Mouse (Mus musculus) retina, adult 2 months (tissue): Measurements from ENCODE around the gene Ankrd39.

Source experiments
- DNase-seq: peaks from one replicate; pipeline ENCODE4 v3.0.0-alpha.2; 2012; ENCODE audit warnings: low read depth, low spot score

The Ankrd39 gene

GRCm38 (mm10) chr1:36530962-36531361 is 16.3 kb downstream of the Ankrd39 start:
- DNase-seq: no peak

- no peak for DNase-seq
Measured at GRCm38 (mm10) chr1:36530485-36530884, 16.8 kb downstream of the Ankrd39 start.

- DNase-seq: no peak
Measured at GRCm38 (mm10) chr1:36529875-36530274, 17.4 kb downstream of the Ankrd39 start.

- DNase-seq: no peak
Measured at GRCm38 (mm10) chr1:36529274-36529673, 18.0 kb downstream of the Ankrd39 start.

DNA sequence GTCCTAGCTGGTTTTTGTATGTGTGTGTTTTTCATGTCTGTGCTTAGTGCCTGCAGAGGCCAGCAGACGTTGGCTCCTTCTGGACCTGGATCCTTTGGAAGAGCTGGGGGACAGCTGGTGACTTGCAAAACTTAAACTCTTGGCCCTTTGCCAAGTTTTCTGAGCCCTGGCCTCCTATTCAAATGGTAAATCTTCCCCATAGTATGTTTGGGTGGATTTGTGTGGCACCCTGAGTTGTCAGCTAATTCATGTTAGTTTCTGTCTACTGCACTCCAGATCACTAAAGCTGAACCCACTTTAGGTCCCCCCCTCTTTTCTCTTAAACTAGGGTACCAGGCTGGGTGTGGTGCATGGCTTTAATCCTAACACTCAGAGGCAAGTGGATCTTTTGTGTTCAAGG is 18.9 kb downstream of the Ankrd39 start:
- DNase-seq: no peak

- no peak for DNase-seq
Measured at GRCm38 (mm10) chr1:36526903-36527302, 20.3 kb downstream of the Ankrd39 start.

DNA sequence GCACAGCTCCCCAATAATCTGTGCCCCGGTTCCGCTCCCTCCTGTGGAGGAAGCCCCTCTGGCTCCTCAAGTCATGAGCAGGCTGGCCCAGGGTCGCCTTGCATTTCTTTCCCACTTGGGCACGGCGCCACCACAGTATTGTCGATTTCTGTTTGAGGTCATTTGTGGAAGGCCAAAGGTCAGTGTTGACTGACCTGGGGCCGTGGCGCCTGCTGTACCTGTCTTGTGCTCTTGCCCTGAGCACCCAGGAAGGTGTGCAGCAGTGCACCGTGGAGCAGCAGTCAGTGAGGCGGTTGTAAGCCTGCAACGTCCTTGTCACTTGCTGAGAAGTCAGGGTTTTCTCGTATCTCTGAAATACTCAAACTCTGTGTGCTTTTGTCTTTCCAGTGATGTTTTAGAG is 21.5 kb downstream of the Ankrd39 start:
- DNase-seq: no peak

DNA sequence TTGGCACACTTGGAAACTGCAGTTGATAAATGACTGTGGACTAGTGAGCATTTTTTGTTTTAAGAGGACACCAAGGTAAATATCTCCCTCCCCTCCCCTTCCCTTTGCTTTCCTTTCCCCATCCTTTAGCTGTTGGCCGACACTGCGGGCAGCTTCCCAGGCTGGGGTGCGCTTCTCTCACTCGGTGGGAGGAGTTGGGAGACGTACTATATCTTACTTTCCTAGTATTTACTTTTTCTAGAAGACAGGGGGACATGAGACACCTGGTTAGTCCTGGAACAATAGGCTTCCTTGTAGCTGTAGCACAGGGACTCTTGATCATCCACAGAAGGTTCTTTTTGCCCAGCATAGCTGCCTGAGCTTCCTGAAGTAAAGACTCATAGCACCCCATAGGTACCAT is 23.2 kb downstream of the Ankrd39 start:
- DNase-seq: no peak

DNA sequence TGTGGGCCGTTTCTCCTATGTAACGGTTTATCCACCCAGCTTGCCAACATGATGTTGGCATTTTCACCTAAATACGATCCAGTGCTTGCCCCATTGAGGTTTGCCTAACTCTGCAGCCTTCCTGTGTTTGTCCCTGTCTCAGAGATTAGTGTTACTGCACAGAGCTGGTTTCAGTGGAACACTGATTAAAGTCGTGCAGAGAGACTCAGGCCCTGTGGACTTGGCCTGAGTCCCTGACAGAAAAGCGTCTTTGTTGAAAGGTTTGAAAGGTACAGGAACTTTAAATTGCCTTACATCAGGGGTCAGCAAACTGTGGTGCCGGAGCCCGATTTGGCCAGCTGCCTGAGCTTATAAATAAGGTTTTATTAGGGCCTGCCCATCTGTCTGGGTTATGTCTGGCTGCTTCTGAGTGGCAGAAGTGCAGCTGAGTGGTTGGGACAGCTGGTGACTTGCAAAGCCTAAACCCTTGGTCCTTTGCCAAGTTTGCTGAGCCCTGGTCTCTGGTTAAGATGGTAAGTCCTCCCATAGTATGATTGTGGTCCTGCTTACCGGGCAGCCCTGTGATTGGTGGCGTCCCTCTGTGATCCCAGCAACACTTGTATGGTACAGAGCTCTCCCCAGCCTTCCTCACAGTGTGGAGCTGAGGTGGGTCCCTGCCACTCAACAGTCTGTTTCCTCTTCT is 23.8 kb downstream of the Ankrd39 start:
- DNase-seq: peak; percentile 52

- no peak for DNase-seq
Measured at GRCm38 (mm10) chr1:36522210-36522609, 25.0 kb downstream of the Ankrd39 start.

DNA sequence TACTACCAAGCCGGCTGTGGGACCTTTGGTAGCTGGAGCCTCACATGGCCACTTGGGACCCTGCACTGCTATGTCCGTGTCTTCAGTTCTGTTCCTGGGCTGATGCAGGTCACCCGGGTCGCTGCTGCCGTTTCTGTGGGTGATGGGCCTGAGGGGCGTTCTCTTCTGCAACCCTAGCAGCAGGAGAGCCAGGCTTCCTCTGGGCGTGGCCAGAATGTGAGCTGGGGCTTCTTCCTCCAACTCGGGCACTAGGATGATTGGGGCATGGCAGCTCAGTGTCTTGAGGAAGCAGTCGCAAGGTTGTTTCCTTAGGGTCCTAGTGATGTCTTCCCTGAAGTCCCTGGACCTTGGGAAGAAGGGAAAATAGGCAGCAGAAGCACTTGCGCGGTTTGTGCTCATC is 27.6 kb downstream of the Ankrd39 start:
- DNase-seq: no peak

DNA sequence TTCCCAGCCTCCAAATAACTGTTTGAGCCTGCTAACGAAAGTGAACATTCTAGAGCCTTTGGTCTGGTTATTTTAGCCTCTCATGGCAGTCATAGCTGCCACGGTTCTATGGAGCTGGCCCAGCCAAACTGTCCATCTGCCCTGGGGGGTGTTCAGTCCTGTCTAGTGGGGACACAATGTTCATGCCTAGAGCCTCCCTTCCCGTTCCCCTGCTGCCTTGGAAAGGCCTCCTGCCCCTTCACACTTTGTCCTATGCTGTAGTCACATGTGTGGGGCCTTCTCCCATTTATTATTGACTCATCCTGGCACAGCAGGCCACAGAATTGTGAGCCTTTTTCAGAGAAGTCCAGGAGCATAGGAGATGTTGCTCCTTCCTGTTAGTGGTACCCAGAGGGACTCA is 29.0 kb downstream of the Ankrd39 start:
- no peak for DNase-seq

DNA sequence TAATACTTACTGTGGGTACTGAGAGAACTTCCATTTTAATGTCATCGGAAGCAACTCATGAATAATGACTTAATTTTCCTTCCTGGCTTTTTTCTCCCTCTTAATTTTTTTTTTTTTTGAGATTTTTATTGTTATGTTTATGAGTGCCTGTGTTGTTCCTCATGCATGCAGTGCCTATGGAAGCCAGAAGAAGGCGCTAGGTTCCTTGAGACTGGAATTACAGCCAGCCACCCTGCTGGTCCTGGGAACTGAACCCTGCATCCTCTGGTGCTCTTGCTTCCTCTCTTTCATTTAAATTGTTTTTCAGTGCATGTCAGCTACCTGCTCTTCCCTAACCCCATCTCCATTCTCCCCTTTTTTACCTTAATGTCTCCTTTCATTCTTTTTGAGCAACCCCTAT is 33.5 kb downstream of the Ankrd39 start:
- DNase-seq: no peak

DNA sequence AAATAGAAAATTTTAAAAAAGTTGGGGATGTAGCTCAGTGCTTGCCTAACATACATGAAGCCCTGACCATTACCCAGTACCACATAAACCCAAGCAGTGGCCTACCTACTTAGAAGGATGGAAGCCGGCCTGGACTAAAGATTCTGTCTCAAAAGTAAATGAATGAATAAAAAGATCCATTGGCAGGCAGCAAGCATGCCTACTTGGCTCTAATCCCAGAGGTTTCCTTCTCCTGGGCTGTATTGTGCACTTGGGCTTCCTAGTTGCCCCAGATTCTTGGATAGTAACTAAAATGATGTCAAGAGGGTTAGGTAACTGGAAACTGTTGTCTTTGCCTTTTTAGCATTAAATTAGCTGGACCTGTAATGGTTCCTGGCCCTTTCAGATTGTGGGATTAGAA is 33.9 kb downstream of the Ankrd39 start:
- DNase-seq: no peak

- DNase-seq: no peak
Measured at GRCm38 (mm10) chr1:36512966-36513280, 34.3 kb downstream of the Ankrd39 start.

DNA sequence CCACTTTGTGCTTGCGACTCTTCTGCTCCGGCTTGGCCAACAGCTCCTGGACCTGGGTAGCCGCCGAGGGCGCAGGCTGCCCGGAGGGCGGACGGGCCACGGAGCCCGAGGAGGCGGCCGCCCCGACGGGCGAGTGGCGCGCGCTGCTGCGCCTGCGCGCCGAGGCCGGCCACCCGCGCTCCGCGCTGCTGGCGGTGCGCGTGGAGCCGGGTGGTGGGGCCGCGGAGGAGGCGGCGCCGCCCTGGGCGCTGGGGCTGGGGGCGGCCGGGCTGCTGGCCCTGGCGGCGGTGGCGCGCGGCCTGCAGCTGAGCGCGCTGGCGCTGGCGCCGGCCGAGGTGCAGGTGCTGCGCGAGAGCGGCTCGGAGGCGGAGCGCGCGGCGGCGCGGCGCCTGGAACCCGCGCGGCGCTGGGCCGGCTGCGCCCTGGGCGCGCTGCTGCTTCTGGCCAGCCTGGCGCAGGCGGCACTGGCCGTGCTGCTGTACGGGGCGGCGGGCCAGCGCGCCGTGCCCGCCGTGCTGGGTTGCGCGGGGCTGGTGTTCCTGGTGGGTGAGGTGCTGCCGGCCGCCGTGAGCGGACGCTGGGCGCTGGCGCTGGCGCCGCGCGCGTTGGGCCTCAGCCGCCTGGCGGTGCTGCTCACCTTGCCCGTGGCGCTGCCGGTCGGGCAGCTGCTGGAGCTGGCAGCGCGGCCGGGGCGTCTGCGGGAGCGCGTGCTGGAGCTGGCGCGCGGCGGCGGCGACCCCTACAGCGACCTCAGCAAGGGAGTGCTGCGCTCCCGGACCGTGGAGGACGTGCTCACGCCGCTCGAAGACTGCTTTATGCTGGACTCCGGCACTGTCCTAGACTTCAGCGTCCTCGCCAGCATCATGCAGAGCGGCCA is 34.9 kb downstream of the Ankrd39 start:
- no peak for DNase-seq

DNA sequence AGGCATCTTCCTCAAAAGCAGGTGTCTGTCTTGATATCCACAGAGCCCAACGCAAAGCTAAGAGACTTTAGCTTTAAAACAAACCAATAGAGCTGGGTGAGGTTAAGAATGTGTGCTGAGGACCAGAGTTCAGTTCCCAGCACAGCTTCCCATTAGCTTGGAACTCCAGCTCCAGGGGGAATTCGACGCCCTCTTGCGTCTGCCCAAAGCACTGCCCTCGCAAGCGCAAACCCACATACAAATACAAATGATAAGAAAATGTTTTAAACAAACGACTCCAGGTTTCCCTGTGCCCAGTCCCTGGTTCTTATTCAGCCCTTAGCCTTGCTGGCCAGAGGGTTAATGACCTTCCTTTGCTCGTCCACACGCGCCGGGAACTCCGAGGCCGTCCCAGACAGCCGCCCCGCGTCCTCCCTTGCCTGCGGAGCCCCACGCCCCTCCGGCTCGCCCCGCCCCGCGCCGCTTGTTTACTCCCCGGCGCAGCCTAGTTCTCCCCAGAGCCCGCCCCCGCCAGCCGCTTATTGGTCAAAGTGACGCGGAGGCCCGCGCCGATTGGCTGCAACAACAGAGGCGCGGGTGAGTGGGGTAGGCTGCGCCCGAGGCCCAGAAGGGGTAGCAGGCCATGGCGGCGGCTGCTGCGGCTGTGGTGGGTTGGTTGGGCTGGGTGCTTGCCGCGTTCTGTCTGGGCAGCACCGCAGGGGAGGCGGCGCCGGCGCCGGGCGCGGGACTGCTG is 35.8 kb downstream of the Ankrd39 start, which contains the start of gene Cnnm3:
TSS of gene Cnnm3 (plus strand) at position 579 of the 733 bp plus-strand sequence.
- peak; percentile 95 for DNase-seq

DNA sequence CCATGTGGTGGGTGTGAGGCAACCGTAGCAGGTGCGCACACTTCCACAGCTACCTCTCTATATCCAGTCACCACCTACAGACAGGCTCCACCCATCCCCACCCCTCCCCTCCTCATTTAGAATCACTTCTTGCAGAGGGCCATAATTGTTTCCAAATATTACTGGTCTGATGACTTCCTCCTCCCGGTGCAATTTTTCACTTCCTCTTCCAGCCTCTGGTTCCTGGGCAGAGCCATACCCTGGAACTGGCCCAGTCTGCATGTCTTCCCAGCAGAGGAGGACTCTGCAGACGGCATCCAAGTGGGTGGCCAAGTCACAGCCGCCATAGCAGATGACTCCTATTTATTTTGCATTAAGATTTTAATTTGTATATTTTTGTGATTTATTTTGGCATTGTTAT is 39.0 kb downstream of the Ankrd39 start:
- no peak for DNase-seq

DNA sequence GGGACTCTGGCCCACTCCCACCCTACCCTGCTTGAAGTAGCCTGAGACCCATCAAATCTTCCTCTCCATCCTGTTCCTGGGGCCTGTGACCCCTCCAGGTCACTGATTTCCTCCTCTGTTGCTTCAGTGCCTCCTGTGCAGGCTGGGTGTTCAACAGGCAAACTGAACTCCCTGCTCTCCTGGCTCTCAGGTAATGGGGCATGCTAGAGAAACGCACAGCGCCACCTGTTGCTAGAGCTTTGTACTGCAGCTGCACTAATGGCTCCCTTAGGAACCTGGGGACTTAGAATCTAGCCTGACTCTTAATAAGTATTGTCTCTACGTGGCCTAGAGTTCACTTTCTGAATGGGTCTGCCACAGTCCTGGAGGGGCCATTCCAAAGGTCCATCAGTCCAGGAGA is 46.0 kb downstream of the Ankrd39 start:
- peak; percentile 70 for DNase-seq

GRCm38 (mm10) chr1:36497312-36497711 is 49.9 kb downstream of the Ankrd39 start:
- DNase-seq: no peak

GRCm38 (mm10) chr1:36496719-36497118 is 50.5 kb downstream of the Ankrd39 start:
- no peak for DNase-seq

GRCm38 (mm10) chr1:36493299-36493698 is 53.9 kb downstream of the Ankrd39 start:
- no peak for DNase-seq
